35 mouse cellular contexts compared by ENCODE assay signal in genomic region chr3:146625766-146626165, GRCm38 (mm10). TPM values are rescaled to one million over a fixed set of nuclear protein-coding genes. Genes with fewer than 3 reads are reported as not detected.
A peak's percentile ranks its signal among the peaks of the same experiment; 100 is the strongest.
DNase-seq lines count a peak whose midpoint lies in the region; TF ChIP-seq lines count a peak whose summit lies in the region.
"Had no signal": no experiment of that assay in that cellular context is flagged by ENCODE, and none has a peak within 500 bp of the region (broad histone marks: within the 10 kb centered on the region; RNA-seq: fewer than 3 reads in every experiment).

No protein-coding gene starts in this region.

- TF ChIP-seq CTCF in left cerebral cortex, adult 2 months (IDR thresholded peaks at IDR 0.05) = no peak

- H3K4me3 ChIP-seq in left cerebral cortex, adult 2 months = no peak overlapping the region
- H3K4me3 ChIP-seq: erythroblast, embryonic 14.5 days; heart, embryonic 10.5 days; hindbrain, embryonic 12.5 days; liver, embryonic 13.5 days; midbrain, embryonic 13.5 days; neural tube, embryonic 13.5 days had no signal

- peak overlapping the region; percentile 36 for H3K27ac ChIP-seq in left cerebral cortex, adult 2 months
- H3K27ac ChIP-seq: heart, embryonic 10.5 days; hindbrain, embryonic 12.5 days; kidney, postnatal 0 days; liver, embryonic 13.5 days; macrophage; midbrain, embryonic 13.5 days; neural tube, embryonic 13.5 days had no signal

- intact Hi-C loops in left cerebral cortex, postnatal 4 days (cut with DNase I) = no loop called here
- intact Hi-C loops in left cerebral cortex, adult 2 months (cut with DNase I) = loop anchor here (1.0 kb wide), 1 partner anchor 86 kb away; no protein-coding TSS in a partner anchor

- peak; percentile 27 to 53 for DNase-seq in frontal cortex, adult 2 months (ENCODE audit: extremely low spot score in 1 of 2, low spot score in 1 of 2)
- no peak for DNase-seq in frontal cortex, postnatal 25 days (ENCODE audit: low spot score in 2 of 2)
- DNase-seq in left cerebral cortex, adult 18-20 months (ENCODE audit: low spot score in 2 of 2) = peak; percentile 15 to 19
- no peak for DNase-seq in left cerebral cortex, postnatal 4 days
- no peak for DNase-seq in left cerebral cortex, adult 2 months (ENCODE audit: extremely low spot score in 1 of 2, low spot score in 2 of 2)
- DNase-seq in right cerebral cortex, postnatal 36 days (ENCODE audit: low spot score in 2 of 2) = peak; percentile 22 to 28
- no peak for DNase-seq in spleen, adult 12 weeks (ENCODE audit: low spot score)
- DNase-seq: adrenal gland, postnatal 10 days; cerebellum, adult 11-12 months; cerebellum, adult 9-11 months; gastrocnemius, postnatal 14 days; heart, postnatal 36 days; kidney, adult 8-10 months; kidney, postnatal 4 days; liver, embryonic 13.5 days; lung, adult 2 months; lung, postnatal 10 days had no signal

RNA-seq across cellular contexts. Expression of gene Dnase2b, which starts 10.4 kb away (rescaled TPM):
- not detected in 2 replicates for polyA plus RNA-seq in frontal cortex, adult 2 months (2012; rRNA removed)
- total RNA-seq in left cerebral cortex, adult 18-20 months (2021) = not detected
- not detected for total RNA-seq in left cerebral cortex, postnatal 4 days (2021)
- not detected for total RNA-seq in left cerebral cortex, adult 2 months (2021)
- total RNA-seq: gastrocnemius, postnatal 14 days; granulocyte monocyte progenitor cell, adult 5-6 weeks; heart, postnatal 36 days; left cerebral cortex, adult 8-10 months; megakaryocyte-erythroid progenitor cell, adult 5-6 weeks; MEL had no signal
- polyA plus RNA-seq: embryonic facial prominence, embryonic 14.5 days; erythroblast, embryonic 14.5 days; forebrain, embryonic 11.5 days; heart, embryonic 10.5 days; heart, embryonic 16.5 days; hindbrain, embryonic 12.5 days; kidney, postnatal 0 days; macrophage; midbrain, embryonic 13.5 days; neural tube, embryonic 13.5 days; stomach, embryonic 14.5 days had no signal

RNA-seq across cellular contexts. Expression of gene 4930503B20Rik, which starts 25.4 kb away (rescaled TPM):
- polyA plus RNA-seq in frontal cortex, adult 2 months (2012; rRNA removed) = not detected in 2 replicates
- total RNA-seq in left cerebral cortex, adult 18-20 months (2021) = not detected
- total RNA-seq in left cerebral cortex, postnatal 4 days (2021) = under 1 TPM in 1 of 2 experiments, not detected in 1; 0.20 TPM
- total RNA-seq in left cerebral cortex, adult 2 months (2021) = not detected
- total RNA-seq: adrenal gland, postnatal 10 days; gastrocnemius, postnatal 14 days; heart, postnatal 36 days; left cerebral cortex, adult 8-10 months; megakaryocyte-erythroid progenitor cell, adult 5-6 weeks had no signal
- polyA plus RNA-seq: embryonic facial prominence, embryonic 14.5 days; erythroblast, embryonic 14.5 days; forebrain, embryonic 11.5 days; heart, embryonic 10.5 days; hindbrain, embryonic 12.5 days; intestine, embryonic 16.5 days; kidney, postnatal 0 days; liver, embryonic 13.5 days; lung, adult 2 months; macrophage; midbrain, embryonic 13.5 days; neural tube, embryonic 13.5 days; stomach, embryonic 14.5 days had no signal

RNA-seq across cellular contexts. Expression of gene Uox, which starts 55.5 kb away (rescaled TPM):
- 0.20 and 0.34 TPM in 2 replicates for polyA plus RNA-seq in frontal cortex, adult 2 months (2012; rRNA removed)
- total RNA-seq in left cerebral cortex, adult 18-20 months (2021) = under 1 TPM in 1 of 2 experiments, not detected in 1; 0.37 TPM
- total RNA-seq in left cerebral cortex, postnatal 4 days (2021) = under 1 TPM; 0.18 to 0.38 TPM
- under 1 TPM; 0.27 to 0.37 TPM for total RNA-seq in left cerebral cortex, adult 2 months (2021)
- total RNA-seq: common myeloid progenitor, adult 5-6 weeks; gastrocnemius, postnatal 14 days; granulocyte monocyte progenitor cell, adult 5-6 weeks; heart, postnatal 36 days; megakaryocyte-erythroid progenitor cell, adult 5-6 weeks; MEL had no signal
- polyA plus RNA-seq: erythroblast, embryonic 14.5 days; forebrain, embryonic 11.5 days; heart, embryonic 10.5 days; hindbrain, embryonic 12.5 days; macrophage; midbrain, embryonic 13.5 days; neural tube, embryonic 13.5 days; stomach, embryonic 14.5 days had no signal

RNA-seq across cellular contexts. Expression of gene Samd13, which starts 59.6 kb away (rescaled TPM):
- polyA plus RNA-seq in frontal cortex, adult 2 months (2012; rRNA removed) = 0.48 and 0.64 TPM in 2 replicates
- under 1 TPM; 0.23 to 0.59 TPM for total RNA-seq in left cerebral cortex, adult 18-20 months (2021)
- total RNA-seq in left cerebral cortex, postnatal 4 days (2021) = under 1 TPM in 1 of 2 experiments, not detected in 1; 0.48 TPM
- under 1 TPM; 0.28 to 0.45 TPM for total RNA-seq in left cerebral cortex, adult 2 months (2021)
- polyA plus RNA-seq: erythroblast, embryonic 14.5 days; macrophage; Patski had no signal

Comparison
In these comparisons a context has a peak if more than half of its experiments do, and no peak if none do; other contexts are left out.
1. DNase-seq: peak in frontal cortex, adult 2 months (2 of 2), left cerebral cortex, adult 18-20 months (2 of 2) and right cerebral cortex, postnatal 36 days (2 of 2); none in frontal cortex, postnatal 25 days (0 of 2), left cerebral cortex, postnatal 4 days (single experiment), left cerebral cortex, adult 2 months (0 of 2) and spleen, adult 12 weeks (single experiment).